Mouse (Mus musculus): ENCODE results near the gene Nudcd3.
"Not testable (repeated sequence)": the region's sequence is repeated elsewhere in the genome, so short reads cannot be mapped to it uniquely, and the experiment has no call there.

Nudcd3 gene

GRCm38 (mm10) chr11:6138233-6138950 lies 61.8 kb downstream of the Nudcd3 start:
- in situ Hi-C loops (cut with MboI; ENCODE audit: unreplicated experiment in 2 of 2), result no loop called here

- in situ Hi-C loops (cut with MboI; ENCODE audit: unreplicated experiment in 2 of 2), result no loop called here
Measured at GRCm38 (mm10) chr11:6132886-6133285, 67.3 kb downstream of the Nudcd3 start.

GRCm38 (mm10) chr11:6130578-6130977 lies 69.6 kb downstream of the Nudcd3 start:
- in situ Hi-C loops (cut with MboI; ENCODE audit: unreplicated experiment in 2 of 2), result no loop called here

GRCm38 (mm10) chr11:6123605-6124120 lies 76.6 kb downstream of the Nudcd3 start:
- in situ Hi-C loops (cut with MboI; ENCODE audit: unreplicated experiment in 2 of 2), result no loop called here

- in situ Hi-C loops (cut with MboI; ENCODE audit: unreplicated experiment in 2 of 2), result no loop called here
Measured at GRCm38 (mm10) chr11:6122631-6123030, 77.6 kb downstream of the Nudcd3 start.

- in situ Hi-C loops (cut with MboI; ENCODE audit: unreplicated experiment in 2 of 2), result no loop called here
Measured at GRCm38 (mm10) chr11:6120596-6120995, 79.6 kb downstream of the Nudcd3 start.

- in situ Hi-C loops (cut with MboI; ENCODE audit: unreplicated experiment in 2 of 2), result no loop called here
Measured at GRCm38 (mm10) chr11:6120001-6120400, 80.2 kb downstream of the Nudcd3 start.

GRCm38 (mm10) chr11:6119312-6119711 lies 80.9 kb downstream of the Nudcd3 start:
- in situ Hi-C loops (cut with MboI; ENCODE audit: unreplicated experiment in 2 of 2), result no loop called here

GRCm38 (mm10) chr11:6117956-6118355 lies 82.3 kb downstream of the Nudcd3 start:
- in situ Hi-C loops (cut with MboI; ENCODE audit: unreplicated experiment in 2 of 2), result no loop called here

- in situ Hi-C loops (cut with MboI; ENCODE audit: unreplicated experiment in 2 of 2), result no loop called here
Measured at GRCm38 (mm10) chr11:6111734-6112484, 88.3 kb downstream of the Nudcd3 start.

- in situ Hi-C loops (cut with MboI; ENCODE audit: unreplicated experiment in 2 of 2), result no loop called here
Measured at GRCm38 (mm10) chr11:6109990-6110389, 90.2 kb downstream of the Nudcd3 start.

- in situ Hi-C loops (cut with MboI; ENCODE audit: unreplicated experiment in 2 of 2), result no loop called here
Measured at GRCm38 (mm10) chr11:6108296-6108695, 91.9 kb downstream of the Nudcd3 start.

GRCm38 (mm10) chr11:6107722-6108121 lies 92.5 kb downstream of the Nudcd3 start:
- in situ Hi-C loops (cut with MboI; ENCODE audit: unreplicated experiment in 2 of 2), result no loop called here

GRCm38 (mm10) chr11:6104734-6105133 lies 95.5 kb downstream of the Nudcd3 start:
- in situ Hi-C loops (cut with MboI; ENCODE audit: unreplicated experiment in 2 of 2), result no loop called here

GRCm38 (mm10) chr11:6096637-6097036 lies 103.6 kb downstream of the Nudcd3 start:
- in situ Hi-C loops (cut with MboI; ENCODE audit: unreplicated experiment in 2 of 2), result not testable (repeated sequence)

- in situ Hi-C loops (cut with MboI; ENCODE audit: unreplicated experiment in 2 of 2), result no loop called here
Measured at GRCm38 (mm10) chr11:6086991-6087390, 113.2 kb downstream of the Nudcd3 start.

- in situ Hi-C loops (cut with MboI; ENCODE audit: unreplicated experiment in 2 of 2), result no loop called here
Measured at GRCm38 (mm10) chr11:6078737-6079136, 121.5 kb downstream of the Nudcd3 start.

GRCm38 (mm10) chr11:6075618-6076066 lies 124.6 kb downstream of the Nudcd3 start:
- in situ Hi-C loops (cut with MboI; ENCODE audit: unreplicated experiment in 2 of 2), result no loop called here

GRCm38 (mm10) chr11:6068181-6068957 lies 131.8 kb downstream of the Nudcd3 start:
- in situ Hi-C loops (cut with MboI; ENCODE audit: unreplicated experiment in 2 of 2), result no loop called here

- in situ Hi-C loops (cut with MboI; ENCODE audit: unreplicated experiment in 2 of 2), result no loop called here
Measured at GRCm38 (mm10) chr11:6067160-6067559, 133.1 kb downstream of the Nudcd3 start.

- in situ Hi-C loops (cut with MboI; ENCODE audit: unreplicated experiment in 2 of 2), result no loop called here
Measured at GRCm38 (mm10) chr11:6066176-6066575, 134.0 kb downstream of the Nudcd3 start, which contains the start of gene Camk2b. Camk2b (minus strand) TSS chr11:6066362.
